Mouse (Mus musculus) layer of hippocampus, adult 2 months (tissue): ENCODE measurements at regions not wholly inside any gene's neighbourhood (a gene's known extent, or its start where the extent isn't known, plus 50 kb on each side); places are given as distances from the start of the nearest gene placed in this dataset.

ENCODE experiments used
- DNase-seq, 2 experiments: peaks; one replicate each; pipeline ENCODE4 v3.0.0; 2022; ENCODE audit warnings: low spot score in 2 of 2
- H3K27ac ChIP-seq: fragments of 200-600 bp; 2 replicates; pipeline ENCODE4 v1.8.1; 2022
- H3K4me3 ChIP-seq: fragments of 200-600 bp; 2 replicates; pipeline ENCODE4 v1.8.1; 2022; ENCODE audit warnings: mild to moderate bottlenecking
- CTCF ChIP-seq: fragments of 200-600 bp; conservative IDR thresholded peaks from 2 replicates; pipeline ENCODE4 v1.8.1; 2022; ENCODE audit warnings: antibody characterized with exemption, mild to moderate bottlenecking, moderate library complexity

- DNase-seq: no peak
- TF ChIP-seq CTCF: no peak
- H3K27ac ChIP-seq: no peak overlapping the region
- H3K4me3 ChIP-seq: no peak overlapping the region
These were observed 230.6 kb downstream of the H2al1j start for GRCm38 (mm10) chrX:11558260-11558659.

- no peak for TF ChIP-seq CTCF
- H3K4me3 ChIP-seq: no peak overlapping the region
- no peak for DNase-seq
- no peak overlapping the region for H3K27ac ChIP-seq
These were observed 233.1 kb downstream of the H2al1j start for GRCm38 (mm10) chrX:11560550-11561276.

- no peak overlapping the region for H3K27ac ChIP-seq
- DNase-seq: no peak
- H3K4me3 ChIP-seq: no peak overlapping the region
- TF ChIP-seq CTCF: no peak
These were observed 238.3 kb downstream of the H2al1j start for GRCm38 (mm10) chrX:11565888-11566287.

GRCm38 (mm10) chrX:11567827-11568226 is 240.2 kb downstream of the H2al1j start:
- no peak for DNase-seq
- no peak for TF ChIP-seq CTCF
- Histone ChIP-seq H3K4me3 (no peak overlapping the region), H3K27ac (no peak overlapping the region)

GRCm38 (mm10) chrX:11568262-11568661 is 240.6 kb downstream of the H2al1j start:
- DNase-seq: no peak
- Histone ChIP-seq H3K27ac (no peak overlapping the region), H3K4me3 (no peak overlapping the region)
- no peak for TF ChIP-seq CTCF

GRCm38 (mm10) chrX:11574354-11574753 is 246.7 kb downstream of the H2al1j start:
- no peak overlapping the region for H3K4me3 ChIP-seq
- DNase-seq: no peak
- TF ChIP-seq CTCF: no peak
- no peak overlapping the region for H3K27ac ChIP-seq

- Histone ChIP-seq H3K27ac (no peak overlapping the region), H3K4me3 (no peak overlapping the region)
- no peak for TF ChIP-seq CTCF
- DNase-seq: no peak
These were observed 247.9 kb downstream of the H2al1j start for GRCm38 (mm10) chrX:11575571-11575970.

GRCm38 (mm10) chrX:11576287-11576686 is 248.7 kb downstream of the H2al1j start:
- no peak for TF ChIP-seq CTCF
- H3K27ac ChIP-seq: no peak overlapping the region
- DNase-seq: no peak

GRCm38 (mm10) chrX:11577294-11577693 is 249.7 kb downstream of the H2al1j start:
- DNase-seq: no peak
- TF ChIP-seq CTCF: 0 out of 2 replicates have a peak, but pooled peaks have one; percentile 6
- Histone ChIP-seq H3K27ac (no peak overlapping the region), H3K4me3 (no peak overlapping the region)

More at GRCm38 (mm10) chrX:11576287-11576686, 248.7 kb downstream of the H2al1j start:
- H3K4me3 ChIP-seq: no peak overlapping the region

- DNase-seq: no peak
- no peak for TF ChIP-seq CTCF
These were observed 257.7 kb downstream of the H2al1j start for GRCm38 (mm10) chrX:11585353-11585752.

GRCm38 (mm10) chrX:11591391-11592187 is 264.0 kb downstream of the H2al1j start:
- TF ChIP-seq CTCF: peak; percentile 61
- H3K4me3 ChIP-seq: no peak overlapping the region
- DNase-seq: no peak

More at GRCm38 (mm10) chrX:11585353-11585752, 257.7 kb downstream of the H2al1j start:
- H3K4me3 ChIP-seq: no peak overlapping the region
- H3K27ac ChIP-seq: no peak overlapping the region

GRCm38 (mm10) chrX:11594542-11594941 is 266.9 kb downstream of the H2al1j start:
- H3K27ac ChIP-seq: no peak overlapping the region
- no peak overlapping the region for H3K4me3 ChIP-seq
- no peak for DNase-seq
- TF ChIP-seq CTCF: no peak

More at GRCm38 (mm10) chrX:11591391-11592187, 264.0 kb downstream of the H2al1j start:
- H3K27ac ChIP-seq: no peak overlapping the region

GRCm38 (mm10) chrX:11597548-11597947 is 269.9 kb downstream of the H2al1j start:
- H3K27ac ChIP-seq: no peak overlapping the region
- no peak for TF ChIP-seq CTCF
- no peak for DNase-seq
- no peak overlapping the region for H3K4me3 ChIP-seq
